Mouse (Mus musculus) C3H10T1/2 (cell line): ENCODE results near the gene Defb9. TPM values are rescaled to one million over a fixed set of nuclear protein-coding genes. Genes with fewer than 3 reads are reported as not detected.

Experiments used
- polyA plus RNA-seq, 2 experiments: library from polyadenylated mRNA; unstranded; fragments of >200 nt; fragmentation: generic; extraction: Trizol; gene quantifications; one replicate each; pipeline ENCODE4 v1.2.1; 2012; ENCODE audit warnings: missing spikeins in 2 of 2

Defb9 gene
- polyA plus RNA-seq, result not detected

DNA sequence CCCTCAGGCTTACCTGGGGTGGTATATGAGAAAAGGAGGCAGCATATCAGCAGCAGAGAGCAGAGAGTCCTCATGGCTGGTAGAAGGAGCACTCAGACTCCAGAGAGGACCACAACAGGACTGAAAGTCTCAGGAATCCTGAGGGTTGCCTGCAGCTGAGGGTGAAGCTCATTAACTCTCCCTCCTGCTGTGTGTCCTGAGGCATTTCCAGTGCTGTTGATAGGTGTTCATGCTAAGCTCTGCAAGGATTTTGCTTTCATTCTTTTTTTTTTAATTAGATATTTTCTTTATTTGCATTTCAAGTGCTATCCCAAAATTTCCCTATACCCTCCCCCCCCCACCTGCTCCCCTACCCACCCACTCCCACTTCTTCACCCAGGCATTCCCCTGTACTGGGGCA, at the start of gene Defb9:
TSS of gene Defb9 (minus strand) at position 101 of the 400 bp plus-strand sequence.

DNA sequence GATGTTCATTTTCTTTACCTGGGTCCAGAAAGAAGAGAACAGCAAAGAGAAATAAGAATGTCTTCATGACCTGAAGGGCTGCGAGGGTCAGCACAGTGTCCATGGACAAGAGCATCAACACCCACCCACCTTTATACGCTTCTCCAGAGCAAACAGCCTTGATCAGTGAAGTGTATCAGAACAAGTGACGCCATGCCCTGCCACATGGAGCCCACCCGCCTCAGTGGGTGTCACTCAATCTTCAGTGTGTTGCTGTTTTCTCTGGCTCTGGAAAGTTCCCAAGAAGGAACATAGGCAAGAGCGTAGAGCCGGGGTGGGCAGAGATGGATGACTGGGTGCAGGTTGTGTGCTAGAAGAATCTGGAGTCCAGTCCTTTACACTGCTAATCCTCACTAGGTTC, 47.4 kb upstream of the Defb9 start, which contains the start of gene Defb15:
TSS of gene Defb15 (minus strand) at position 101 of the 400 bp plus-strand sequence.

DNA sequence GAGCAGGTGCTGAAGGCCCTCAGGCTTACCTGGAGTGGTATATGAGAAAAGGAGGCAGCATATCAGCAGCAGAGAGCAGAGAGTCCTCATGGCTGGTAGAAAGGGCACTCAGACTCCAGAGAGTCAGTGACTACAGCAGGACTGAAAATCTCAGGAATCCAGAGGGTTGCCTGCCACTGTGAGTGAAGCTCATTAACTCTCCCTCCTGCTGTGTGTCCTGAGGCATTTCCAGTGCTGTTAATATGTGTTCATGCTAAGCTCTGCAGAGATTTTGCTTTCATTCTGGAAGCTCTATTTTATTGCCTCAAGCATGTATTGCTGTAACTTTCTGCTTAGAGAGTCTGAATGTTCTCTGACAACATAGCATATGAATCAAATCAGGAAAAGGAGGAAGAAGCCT, 21.1 kb upstream of the Defb9 start, which contains the start of gene Defb11:
TSS of gene Defb11 (minus strand) at position 123 of the 400 bp plus-strand sequence.

DNA sequence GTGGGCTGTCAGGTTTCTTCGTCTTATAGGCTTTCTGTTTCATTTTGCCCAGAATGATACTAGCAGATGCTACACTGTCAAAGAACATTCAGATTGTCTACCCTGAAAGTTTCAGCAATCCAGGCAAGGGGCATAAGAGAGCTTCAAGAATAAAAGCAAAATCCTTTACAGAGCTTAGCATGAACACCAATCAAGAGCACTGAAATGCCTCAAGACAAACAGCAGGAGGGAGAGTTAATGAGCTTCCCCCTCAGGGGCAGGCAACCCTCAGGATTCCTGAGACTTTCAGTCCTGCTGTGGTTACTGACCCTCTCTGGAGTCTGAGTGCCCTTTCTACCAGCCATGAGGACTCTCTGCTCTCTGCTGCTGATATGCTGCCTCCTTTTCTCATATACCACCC, 26.6 kb downstream of the Defb9 start, which contains the start of gene Defb10:
TSS of gene Defb10 (plus strand) at position 316 of the 400 bp plus-strand sequence.

Other genes starting within 250 kb of the Defb9 start
- gene Defa17, start 229.6 kb downstream of the Defb9 start, polyA plus RNA-seq, result not detected
- gene Defa34, start 219.6 kb downstream of the Defb9 start, polyA plus RNA-seq, result not detected
- not detected for gene AY761184, start 181.8 kb downstream of the Defb9 start, polyA plus RNA-seq
- gene Defa24, start 150.9 kb downstream of the Defb9 start, polyA plus RNA-seq, result not detected
- gene Defb50, start 61.9 kb downstream of the Defb9 start, polyA plus RNA-seq, result not detected
- not detected for gene Defb2, start 45.5 kb downstream of the Defb9 start, polyA plus RNA-seq
- gene Defb10, start 26.5 kb downstream of the Defb9 start, polyA plus RNA-seq, result not detected
- not detected for gene Defb11, start 21.0 kb upstream of the Defb9 start, polyA plus RNA-seq
- gene Defb15, start 47.3 kb upstream of the Defb9 start, polyA plus RNA-seq, result not detected
- gene Defb35, start 52.9 kb upstream of the Defb9 start, polyA plus RNA-seq, result not detected
- not detected for gene Defb13, start 61.3 kb upstream of the Defb9 start, polyA plus RNA-seq
- gene Fam90a1a, start 73.3 kb upstream of the Defb9 start, polyA plus RNA-seq, result not detected
- gene Ccdc70, start 84.4 kb upstream of the Defb9 start, polyA plus RNA-seq, result not detected
- gene Atp7b, start 174.9 kb upstream of the Defb9 start, polyA plus RNA-seq, result under 1 TPM in 1 of 2 experiments, not detected in 1; 0.05 TPM
- 1 to 10 TPM in 1 of 2 experiments, under 1 TPM in 1; 0.19 to 3.1 TPM for gene Alg11, start 175.3 kb upstream of the Defb9 start, polyA plus RNA-seq
- gene Nek5, start 239.6 kb upstream of the Defb9 start, polyA plus RNA-seq, result not detected